Mouse (Mus musculus) natural killer cell, adult 2 months (primary cell): ENCODE results near the gene Zfp61.

ENCODE experiments used
- DNase-seq, 2 experiments: peaks; one replicate each; pipeline ENCODE4 v3.0.0; 2022; ENCODE audit warnings: low spot score in 2 of 2

Gene Zfp61

DNA sequence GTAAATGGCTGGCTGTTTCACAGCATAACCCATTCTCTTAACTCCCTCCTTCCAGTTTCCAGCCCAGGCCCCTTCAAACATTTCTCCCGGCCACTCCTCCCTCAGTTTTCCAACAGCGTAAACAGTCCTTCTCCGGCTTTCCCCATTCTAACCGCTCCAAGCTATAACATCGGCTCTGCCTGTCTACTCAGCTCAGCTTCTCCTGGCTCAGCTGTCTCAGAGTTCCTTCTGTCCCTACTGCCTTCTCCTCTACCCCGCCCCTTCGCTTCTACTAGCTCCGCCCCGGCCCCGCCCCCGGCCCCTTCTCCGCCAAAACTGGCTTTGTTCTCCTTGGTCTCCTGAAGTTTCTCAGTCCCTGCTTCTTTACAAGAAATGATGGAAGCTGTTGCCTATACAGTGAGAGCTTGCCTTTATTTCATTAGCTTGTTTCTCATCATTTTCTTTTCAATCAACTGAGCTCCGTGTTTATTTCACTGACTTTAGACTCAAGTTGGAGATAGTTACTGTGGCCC is at the start of gene Zfp61:
Gene Zfp61, minus strand, starts transcription at position 462 of the 512 bp plus-strand sequence.
- no peak for DNase-seq

DNA sequence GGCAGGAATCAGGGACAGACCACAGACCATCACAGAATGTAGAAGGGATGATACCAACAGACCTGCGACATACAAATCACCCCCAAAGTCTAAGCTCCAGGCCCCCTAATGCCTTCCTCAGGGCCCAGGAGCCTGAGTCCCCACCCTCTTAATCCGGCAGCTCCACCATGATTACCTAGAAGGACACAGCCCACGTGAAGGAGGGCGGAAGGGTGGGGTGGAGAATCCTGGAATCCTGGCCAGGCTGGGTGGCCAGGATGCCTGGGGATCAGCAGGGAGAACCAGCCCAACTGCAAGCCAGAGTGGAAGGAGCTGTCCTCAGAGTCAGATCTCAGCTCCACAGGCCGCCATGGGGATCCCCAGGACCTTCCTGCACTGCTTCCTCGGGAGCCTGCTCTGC is 47.9 kb upstream of the Zfp61 start, which contains the start of gene Lypd5:
Gene Lypd5, plus strand, starts transcription at position 301 of the 400 bp plus-strand sequence.
- DNase-seq: no peak

DNA sequence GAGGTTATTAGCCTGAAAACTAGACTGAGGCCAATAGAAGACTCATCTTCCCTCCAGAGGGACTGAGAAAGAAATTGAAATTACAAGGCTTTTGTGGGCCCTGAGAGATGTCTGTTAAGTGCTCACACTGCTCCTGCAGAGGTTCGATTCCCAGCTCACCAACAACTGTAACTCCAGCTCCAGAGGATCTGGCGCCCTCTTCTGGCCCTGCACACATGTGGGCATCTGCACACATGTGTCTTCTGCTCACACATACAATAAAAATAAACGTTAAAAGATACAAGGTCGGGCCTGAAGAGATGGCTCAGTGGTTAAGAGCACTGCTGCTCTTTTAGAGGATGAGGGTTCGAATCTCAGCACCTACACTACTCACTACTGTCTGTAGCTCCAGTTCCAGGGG is 45.4 kb upstream of the Zfp61 start:
- no peak for DNase-seq

DNA sequence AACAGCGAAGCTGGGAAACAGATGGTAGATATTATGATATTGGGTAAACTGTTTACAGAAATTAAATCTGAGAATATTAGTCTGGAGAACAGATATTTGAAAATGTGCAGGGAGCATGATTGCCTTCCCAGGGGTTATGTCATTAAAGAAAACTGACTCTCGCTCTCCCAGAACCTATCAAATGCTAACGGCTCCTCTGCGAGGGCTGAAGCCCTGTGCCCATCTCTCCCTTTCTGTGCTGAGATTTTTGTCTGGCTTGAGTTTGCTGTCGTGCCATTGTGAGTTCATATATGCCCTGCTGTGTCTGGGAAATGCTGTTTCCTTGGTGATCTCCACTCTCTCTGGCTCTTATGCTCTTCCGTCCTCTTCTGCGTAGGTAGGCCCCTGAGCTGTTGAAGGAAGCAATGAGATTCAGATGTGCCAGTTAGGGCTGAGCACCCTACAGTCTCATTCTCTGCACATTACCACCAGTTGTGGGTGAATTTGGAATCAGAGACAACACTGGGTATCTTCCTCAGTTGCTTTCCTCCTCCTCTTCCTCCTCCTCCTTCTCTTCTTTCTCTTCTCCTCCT is 42.8 kb upstream of the Zfp61 start:
- no peak for DNase-seq

DNA sequence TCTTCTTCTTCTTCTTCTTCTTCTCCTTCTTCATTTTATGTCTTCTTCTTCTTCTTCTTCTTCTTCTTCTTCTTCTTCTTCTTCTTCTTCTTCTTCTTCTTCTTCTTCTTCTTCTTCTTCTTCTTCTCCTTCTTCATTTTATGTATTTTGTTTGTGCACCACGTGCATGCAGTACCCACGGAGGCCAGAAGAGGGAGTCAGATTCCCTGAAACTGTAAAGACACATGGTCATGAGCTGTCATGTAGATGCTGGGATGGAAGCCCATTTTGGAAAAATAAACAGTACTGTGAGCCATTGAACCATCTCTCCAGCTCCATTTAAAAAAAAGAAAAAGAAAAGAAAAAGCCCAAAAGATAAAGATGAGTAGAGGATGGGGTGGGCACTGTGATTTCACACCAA is 37.2 kb upstream of the Zfp61 start:
- no peak for DNase-seq

DNA sequence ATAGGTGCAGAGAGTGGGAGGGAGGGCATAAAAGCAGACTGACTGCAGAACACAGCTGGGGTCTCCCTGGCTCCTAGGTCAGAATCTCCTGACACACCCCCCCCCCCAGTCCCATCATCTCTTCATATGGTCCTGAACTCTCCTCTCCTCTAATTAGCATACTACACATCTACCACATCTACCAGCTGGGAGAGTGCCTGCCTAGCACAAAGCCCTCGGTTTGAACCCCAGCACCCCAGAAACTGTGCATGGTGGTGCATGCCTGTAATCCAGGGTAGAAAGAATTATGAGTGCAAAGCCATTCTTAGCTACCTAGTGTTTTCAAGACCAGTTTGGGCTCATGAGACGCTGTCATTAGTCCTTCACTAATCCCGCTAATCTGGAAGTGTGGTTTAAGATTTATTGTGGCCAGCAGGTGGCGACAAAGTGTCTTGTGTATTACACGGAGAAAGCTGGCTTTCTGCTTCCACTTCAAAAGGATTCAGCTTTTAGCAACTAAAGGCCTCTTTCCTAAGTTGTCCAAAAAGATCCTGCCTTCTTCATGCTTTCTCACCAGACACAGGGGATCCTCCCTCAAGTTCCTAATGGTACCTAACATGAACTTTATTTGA is 34.8 kb upstream of the Zfp61 start:
- DNase-seq: peak; percentile 37 to 60

DNA sequence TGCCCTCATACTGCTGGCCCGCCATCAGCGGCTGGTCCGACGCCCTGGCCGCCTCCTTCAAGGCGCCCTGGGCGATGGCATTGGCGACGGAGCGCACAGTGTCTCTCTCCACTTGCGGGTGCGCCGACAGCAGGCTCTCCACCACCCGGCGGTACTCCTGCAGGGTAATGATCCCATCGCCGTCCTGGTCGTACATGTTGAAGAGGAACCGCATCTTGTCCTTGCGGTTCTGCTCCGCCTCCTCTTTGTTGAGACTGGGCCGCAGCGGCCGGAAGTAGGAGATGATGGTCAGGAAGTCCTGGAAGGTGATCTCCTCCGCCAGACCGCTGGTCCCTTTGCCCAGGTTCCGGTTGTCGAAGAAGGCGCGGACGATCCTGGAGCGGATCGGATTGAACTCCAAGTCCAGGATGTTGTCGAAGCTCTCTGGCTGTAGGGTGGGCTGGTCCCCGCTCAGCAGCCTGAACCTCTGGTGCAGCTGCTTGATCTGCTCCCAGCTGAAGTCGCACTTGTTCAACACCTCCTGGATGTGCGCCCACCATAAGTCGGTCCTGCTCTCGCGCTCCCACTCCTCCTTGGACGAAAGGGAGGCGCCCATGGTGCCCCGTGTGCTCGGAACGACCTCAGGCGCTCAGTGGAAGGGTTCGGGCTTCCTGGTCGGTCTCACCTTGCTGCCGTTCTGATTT is 32.4 kb upstream of the Zfp61 start, which contains the start of gene Tescl:
Gene Tescl, minus strand, starts transcription at position 633 of the 683 bp plus-strand sequence.
- DNase-seq: no peak

DNA sequence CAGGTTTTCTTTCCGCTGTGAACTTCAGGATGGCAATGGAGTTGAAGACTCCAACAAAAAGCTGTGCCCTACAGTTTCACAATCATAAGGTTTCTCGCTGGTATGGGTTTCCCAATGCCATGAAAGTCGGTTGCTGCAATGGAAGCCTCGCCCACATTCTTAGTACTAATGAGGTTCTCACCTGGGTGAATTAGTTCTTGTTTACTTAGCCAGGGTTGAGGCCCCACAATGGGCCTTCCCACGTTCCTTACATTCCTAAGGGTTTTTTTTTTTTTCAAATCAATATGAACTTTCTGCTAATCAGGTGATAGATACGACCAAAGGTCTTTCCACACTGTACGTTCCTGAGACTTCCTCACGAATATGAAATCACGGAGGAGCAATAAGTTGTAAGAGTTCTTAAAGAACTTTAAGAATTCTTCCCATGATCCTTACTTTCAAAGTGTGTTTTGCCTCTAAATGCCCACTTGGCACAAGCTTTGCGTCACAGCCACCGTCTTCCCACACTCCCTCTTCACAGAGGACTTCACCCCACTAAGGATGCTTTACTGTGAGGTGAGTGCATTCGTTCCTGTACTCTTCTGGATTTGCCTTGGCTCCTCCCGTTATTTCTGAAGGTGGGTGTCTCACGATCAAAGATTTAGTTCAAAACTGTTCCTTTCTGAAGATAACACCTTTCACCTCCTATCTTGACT is 26.4 kb upstream of the Zfp61 start:
- DNase-seq: no peak

DNA sequence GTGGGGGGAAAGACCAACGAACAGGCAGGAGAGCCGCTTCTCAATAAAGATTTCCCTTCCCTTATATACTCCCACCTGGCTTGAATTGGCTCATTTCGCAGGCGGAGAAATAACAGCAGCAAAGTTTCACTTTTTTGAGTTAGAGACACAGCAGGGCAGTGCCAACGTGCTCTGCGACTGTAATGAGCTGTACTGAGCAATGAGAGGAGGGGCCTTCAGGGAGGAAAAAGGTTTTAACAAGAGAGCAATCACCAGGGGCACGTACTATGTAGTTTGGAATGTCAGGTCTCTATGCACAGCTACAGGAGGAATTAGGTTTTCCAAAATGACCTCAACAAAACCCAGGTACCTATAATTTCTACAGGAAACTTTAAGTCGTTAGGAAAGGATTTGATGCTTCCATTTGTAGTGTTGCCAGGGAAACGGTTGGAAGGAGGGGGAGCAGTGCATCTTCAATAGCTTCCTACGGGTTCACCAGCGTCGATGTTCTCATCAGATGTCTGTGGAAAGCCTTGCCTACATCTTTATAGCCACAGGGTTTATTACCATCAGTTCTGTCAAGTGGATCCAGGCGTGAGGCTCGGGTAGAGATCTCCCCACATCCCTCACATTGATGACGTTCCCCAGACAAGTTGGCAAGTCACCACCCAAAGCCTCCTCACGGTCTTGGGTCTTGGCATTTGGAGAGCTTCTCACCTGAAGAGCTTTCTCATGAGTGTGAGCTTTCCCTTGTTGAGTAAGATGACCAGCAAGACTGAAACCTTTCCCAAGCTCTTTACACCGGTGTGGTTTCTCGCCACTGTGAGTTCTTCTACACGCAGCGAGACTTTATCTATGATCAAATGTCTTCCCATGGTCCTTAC is 25.5 kb upstream of the Zfp61 start:
- no peak for DNase-seq

DNA sequence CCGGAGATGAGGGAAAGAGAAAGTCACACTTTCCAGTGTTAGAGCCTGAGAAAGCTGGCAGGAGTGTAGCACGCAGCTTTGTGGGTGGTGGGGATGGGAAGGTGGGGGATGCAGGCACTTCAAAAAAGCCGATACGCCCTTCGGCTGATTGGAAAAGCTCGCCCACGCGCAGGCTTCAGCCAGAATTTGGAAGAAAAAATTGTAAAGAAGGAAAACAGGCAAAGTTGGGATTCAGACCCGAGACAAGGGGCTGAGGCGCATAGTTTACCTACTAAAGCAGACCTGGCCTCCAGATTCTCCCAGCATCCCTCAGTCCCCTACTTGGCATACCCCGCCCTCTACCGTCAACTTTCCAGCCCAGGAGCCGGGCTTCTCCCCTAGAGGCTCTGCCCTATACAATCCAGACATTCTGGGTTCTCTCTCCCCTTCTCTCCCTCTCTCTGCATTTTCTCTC is 24.7 kb upstream of the Zfp61 start:
- DNase-seq: no peak

DNA sequence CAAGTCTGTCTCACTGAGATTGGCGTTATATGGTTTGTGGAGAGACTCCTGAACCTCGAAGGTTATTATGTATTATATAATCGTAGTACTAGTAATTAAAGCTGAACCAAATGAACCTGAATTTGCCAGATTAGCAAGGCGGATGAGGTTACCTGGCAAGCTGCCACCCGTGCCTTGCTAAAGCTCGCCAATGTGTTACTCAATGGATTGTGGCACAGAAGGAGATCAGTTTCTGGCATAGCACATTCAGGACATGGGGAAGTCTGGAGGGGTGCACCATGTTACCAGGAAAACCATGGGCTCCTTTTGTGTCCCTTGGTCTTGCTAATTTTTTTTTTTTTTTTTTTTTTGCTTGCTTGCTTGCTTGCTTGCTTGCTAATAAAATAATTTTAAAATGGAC is 24.2 kb upstream of the Zfp61 start:
- no peak for DNase-seq

DNA sequence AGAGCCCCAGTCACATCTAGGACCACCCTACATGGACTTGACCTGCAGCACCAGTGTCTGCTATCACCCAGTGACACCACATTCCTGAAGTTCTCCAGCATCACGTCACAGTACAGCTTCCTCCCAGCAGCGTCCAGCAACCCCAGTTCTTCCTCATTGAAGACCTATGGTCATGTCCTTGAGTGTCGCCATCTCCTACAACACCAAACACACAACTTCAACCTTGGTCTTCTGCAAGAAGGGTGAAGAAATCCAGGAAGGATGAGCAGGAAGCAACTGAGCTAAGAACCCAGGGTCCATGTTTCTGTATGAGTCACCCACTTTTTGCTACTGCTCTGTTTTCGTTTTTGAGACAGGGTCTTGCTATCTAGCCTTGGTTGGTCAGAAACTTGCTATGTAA is 21.6 kb upstream of the Zfp61 start:
- no peak for DNase-seq

DNA sequence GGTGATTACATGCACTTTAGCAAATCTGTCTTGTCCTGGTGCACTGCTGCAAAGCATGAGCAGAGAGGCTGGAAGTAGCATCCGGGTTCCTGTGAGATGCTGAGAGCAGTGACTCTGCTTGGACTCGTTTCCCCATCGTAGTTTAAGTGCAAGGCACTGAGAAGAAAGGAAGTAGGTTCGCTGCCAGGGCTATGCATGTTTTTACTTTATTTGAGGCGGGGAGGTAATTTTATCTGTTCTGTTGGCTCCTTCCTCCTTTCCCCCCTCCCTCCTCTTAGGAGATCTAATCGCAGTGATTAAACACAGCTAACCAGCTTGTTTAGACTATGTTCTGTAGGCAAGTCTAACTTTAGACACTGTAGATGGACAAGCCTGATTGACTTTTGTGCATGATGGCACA is 17.9 kb upstream of the Zfp61 start:
- DNase-seq: no peak

DNA sequence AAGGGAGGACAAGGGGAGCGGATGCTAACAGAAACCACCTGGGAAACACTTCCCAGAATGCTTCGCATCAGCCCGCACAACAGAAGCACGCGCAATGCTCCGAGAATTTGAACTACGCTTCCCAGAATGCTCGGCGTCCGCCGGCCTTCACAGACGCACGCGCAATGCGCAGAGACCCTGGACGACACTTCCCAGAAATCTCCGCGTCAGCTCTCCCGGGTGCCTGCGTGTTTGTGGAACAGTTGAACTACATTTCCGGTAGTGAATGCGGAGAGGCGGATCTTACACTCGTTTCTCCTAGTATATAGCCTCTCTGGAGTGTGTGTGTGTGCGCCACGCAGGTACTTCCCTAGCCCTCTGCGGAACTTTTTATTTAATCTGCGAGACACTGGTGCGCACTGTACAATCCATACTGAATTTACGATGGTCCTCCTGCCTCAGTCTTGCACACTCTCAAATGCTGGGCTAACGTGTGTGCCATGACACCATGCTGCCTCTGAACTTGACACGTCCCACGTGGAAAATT is 15.6 kb upstream of the Zfp61 start, which contains the start of gene Zfp94:
Gene Zfp94, minus strand, starts transcription at position 100 of the 526 bp plus-strand sequence.
- peak; percentile 68 to 80 for DNase-seq

DNA sequence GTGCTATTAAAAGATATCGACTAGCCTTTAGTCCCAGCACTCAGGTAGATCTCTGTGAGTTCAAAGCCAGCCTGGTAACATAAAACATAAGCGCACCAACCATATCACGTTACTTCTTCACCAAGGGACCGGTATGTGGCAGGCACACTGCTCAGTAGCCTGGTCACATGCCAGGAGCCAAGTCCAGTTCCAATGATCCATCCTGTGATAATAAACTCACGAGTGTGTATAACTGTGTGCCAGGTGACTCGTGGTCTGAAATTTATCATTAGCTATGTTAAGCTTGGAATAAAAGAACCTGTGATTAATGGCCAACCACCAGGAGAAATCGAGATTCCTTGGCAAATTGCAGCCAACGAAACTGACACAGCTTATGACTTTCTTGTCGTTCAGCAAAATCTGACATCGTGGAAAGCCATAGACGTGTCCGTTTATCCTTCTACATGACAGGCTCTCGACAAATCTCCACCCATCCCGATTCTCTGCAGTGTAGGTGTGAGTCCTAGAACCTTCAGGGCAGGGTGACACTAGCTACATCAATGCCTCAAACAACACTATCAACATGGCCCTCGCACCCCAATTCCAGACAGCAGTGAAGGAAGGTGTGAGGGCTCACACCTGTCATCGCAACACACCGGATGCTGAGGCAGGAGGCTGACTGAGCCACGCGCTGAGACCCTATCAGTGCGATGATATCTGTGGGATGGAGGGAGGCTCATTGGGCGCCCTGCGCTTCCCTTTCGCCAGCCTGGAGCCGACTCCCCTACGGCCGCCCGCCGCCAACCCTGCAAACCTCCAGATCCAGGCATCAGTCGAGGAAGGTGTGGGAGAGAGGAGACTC is 14.9 kb upstream of the Zfp61 start:
- peak in 1 of 2 experiments; percentile 10 for DNase-seq

DNA sequence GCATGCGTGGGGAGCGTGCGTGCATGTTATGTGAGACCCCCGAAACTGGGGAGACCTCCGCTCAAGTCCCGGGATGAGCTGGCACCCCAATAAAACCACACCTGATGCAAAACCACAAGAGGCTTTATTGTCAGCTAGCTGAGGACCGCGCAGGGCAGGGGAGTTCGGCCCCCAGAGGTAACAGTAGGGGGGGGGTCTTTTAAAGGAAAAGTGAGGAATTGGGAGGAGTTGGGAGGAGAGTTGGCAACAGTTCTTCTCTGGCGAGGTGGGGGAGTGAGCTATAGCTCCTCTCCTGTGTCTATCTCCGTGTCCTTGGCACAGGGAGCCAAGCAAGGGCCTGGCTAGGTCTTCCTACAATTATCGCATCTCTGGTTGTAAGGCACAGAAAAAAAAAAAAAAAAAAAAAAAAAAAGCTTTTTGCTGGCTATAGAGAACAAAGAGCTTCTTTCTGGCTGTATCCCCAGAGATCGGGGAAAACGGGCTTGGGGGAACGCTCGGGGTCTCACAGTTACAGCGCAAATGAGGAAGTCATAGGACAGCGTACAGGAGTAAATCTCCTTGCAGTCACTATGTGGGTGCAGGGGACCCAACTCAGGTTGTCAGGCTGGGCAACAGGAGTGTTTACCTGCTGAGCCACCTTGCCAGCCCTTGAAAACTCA is 1.1 kb downstream of the Zfp61 start:
- no peak for DNase-seq

DNA sequence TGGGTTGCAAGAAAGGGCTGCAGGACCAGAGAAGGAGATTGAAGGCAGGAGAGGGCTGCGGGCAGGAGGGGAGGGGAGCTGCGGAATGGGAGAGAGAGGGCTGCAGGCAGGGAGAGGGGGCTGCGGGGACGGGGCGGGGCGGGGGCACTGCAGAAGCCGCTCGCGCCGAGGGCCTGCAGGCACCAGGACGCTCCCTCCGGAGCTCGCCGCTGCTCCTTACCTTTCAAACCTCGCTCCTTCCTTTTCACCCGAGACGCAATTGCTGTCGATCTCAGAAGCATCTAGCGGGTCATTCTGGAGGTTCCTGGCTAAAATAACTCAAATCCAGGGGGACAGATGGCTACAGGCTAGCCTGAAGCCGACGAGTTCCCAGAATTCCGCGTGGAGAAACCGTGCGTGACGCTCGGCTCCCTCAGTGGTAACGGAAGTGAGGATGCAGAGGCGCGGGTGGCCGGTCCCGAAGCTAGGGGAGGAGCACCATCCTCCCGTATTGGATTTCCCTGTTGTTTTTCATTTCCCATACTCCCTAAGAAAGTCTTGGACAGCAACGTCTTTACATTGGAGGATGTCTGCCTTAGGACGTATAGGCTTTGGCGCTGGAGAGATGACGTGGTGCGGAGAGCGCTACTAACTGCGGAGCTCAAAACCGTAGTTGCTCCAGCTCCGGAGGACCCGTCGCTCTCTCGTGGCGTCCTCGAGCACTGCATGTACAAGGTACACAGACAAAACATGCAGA is 1.9 kb downstream of the Zfp61 start:
- peak; percentile 37 to 64 for DNase-seq

DNA sequence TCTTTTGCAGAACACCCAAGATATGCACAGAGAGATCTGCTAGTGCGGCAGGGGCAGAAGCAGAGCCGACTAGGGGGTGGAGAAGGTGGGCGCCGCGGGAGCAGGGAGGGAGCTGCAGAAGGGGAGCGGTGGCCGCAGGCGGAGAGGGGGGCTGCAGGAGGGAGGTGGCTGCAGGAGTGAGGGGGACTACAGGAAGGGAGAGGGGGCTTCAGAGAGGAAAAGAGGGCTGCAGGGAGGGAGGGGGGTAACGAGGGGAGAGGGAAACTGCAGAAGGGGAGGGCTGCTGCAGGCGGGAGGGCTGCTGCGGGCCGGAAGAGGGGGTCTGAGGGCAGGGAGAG is 2.4 kb downstream of the Zfp61 start:
- no peak for DNase-seq
